Mouse (Mus musculus) central nervous system, embryonic 14 days (tissue): ENCODE data around the gene Casr. TPM values are rescaled to one million over a fixed set of nuclear protein-coding genes. Genes with fewer than 3 reads are reported as not detected.

Experiments
- polyA plus RNA-seq: library from polyadenylated mRNA; depleted of rRNA; stranded (reverse); fragments of >200 nt; gene quantifications from 2 replicates; pipeline ENCODE4 v1.2.3, GENCODE M21; 2012; rRNA removed

Gene Casr
- polyA plus RNA-seq, result 0.04 and 0.09 TPM in 2 replicates

DNA sequence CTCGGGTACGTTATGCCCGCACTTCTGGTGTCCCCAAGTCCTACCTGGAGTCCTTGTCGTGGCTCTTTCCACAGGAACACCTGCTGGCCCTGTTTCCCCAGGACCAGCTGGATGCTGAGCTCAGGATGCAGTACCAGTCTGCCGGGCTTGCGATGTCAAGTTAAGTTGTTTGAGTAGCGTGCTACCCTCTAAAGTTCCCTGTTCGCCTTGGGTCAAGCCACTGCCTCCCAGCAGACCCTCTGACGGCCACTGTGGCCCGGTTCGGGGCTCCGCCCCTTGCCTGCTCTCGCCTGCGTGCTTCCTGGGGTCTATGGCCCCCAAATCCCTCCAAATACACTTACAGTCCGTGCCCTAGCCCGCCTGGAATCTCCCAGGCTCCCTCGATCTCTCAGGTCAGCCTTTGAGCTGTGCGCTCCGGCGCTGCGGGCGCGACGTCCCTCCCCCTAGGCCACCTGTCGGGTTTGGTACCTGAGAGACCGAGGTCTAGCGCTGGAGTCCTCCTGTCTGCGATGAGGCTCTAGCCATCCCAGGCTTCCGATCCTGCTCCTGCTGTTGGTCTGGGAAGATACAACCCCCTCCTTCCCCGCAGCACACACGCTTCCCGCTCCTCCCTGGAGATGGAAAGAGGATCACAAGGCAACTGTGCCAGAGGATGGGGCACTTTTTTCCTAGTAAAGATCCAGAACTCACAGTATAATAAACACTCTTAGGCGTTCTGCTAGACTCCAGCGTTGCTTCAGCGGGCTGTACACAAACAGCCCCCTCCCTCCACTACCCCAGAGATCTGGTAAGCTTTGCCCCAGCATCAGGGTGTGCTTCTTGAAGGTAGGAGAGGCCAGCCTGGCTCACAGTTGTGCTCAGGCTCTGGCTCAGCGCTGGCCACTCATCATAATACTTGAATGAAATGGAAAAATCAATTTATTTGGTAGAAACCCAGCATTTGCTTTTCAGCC is at the start of gene Casr:
Casr (minus strand) TSS at position 756 of the 953 bp plus-strand sequence.

DNA sequence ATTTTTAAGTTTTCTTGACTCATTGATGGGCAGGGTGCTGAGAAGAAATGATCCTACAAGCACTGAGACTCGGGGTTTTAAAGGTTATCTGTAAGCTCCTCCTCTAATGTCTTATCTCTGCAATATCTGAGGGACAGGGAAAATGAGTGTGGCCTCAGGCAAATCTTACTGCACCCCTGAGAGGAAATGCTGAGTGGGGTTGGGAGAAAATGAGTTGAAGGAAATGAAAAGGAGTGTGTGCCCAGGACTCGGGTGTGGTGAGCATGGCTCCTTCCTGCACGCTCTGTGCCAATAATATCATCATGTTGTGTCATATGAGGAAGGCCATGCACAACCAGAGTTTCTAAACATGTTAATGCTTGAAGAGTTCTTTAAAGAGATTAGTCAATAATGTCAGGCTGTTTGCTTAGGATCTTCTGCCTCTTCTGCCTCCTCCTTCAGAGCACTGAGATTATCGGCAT is 106.6 kb downstream of the Casr start, which contains the start of gene Stfa3:
Stfa3 (minus strand) TSS at position 51 of the 461 bp plus-strand sequence.

Other genes starting within 250 kb of the Casr start
- not detected in 2 replicates for gene BC117090, start 227.8 kb downstream of the Casr start, polyA plus RNA-seq
- gene BC100530, start 194.4 kb downstream of the Casr start, polyA plus RNA-seq, result 1.7 and 3.5 TPM in 2 replicates
- 0.29 and 0.41 TPM in 2 replicates for gene Stfa2, start 153.7 kb downstream of the Casr start, polyA plus RNA-seq
- gene Stfa3, start 106.7 kb downstream of the Casr start, polyA plus RNA-seq, result 1.1 and 1.7 TPM in 2 replicates
- 1.5 and 1.8 TPM in 2 replicates for gene Cd86, start 103.9 kb upstream of the Casr start, polyA plus RNA-seq
- 0.09 and 0.89 TPM in 2 replicates for gene Ildr1, start 131.8 kb upstream of the Casr start, polyA plus RNA-seq
- 14.1 and 15.3 TPM in 2 replicates for gene Slc15a2, start 222.8 kb upstream of the Casr start, polyA plus RNA-seq